Comparison of ENCODE assay signal across 8 mouse cellular contexts in genomic region chr5:24343977-24344436, GRCm38 (mm10). TPM values are rescaled to one million over a fixed set of nuclear protein-coding genes. Genes with fewer than 3 reads are reported as not detected.
A peak's percentile ranks its signal among the peaks of the same experiment; 100 is the strongest.
DNase-seq lines count a peak whose midpoint lies in the region; ATAC-seq and TF ChIP-seq lines count a peak whose summit lies in the region.

No protein-coding gene starts in this region.

- peaks cover 10% of the 10 kb centered on the region; the same call in 1 of the 2 replicates for H3K27me3 ChIP-seq in hindbrain, embryonic 12.5 days
- peaks cover 39% of the 10 kb centered on the region for H3K27me3 ChIP-seq in midbrain, embryonic 10.5 days (ENCODE audit: low read depth, poor library complexity, severe bottlenecking)

- intact Hi-C loops in left cerebral cortex, adult 2 months (cut with DNase I) = no loop called here

- ATAC-seq in hindbrain, embryonic 12.5 days (ENCODE audit: low FRiP score) = peak; percentile 68

- H3K4me3 ChIP-seq in hindbrain, embryonic 12.5 days = no peak overlapping the region
- peak overlapping the region; percentile 36 for H3K4me3 ChIP-seq in midbrain, embryonic 10.5 days
- H3K4me3 ChIP-seq in left cerebral cortex, adult 2 months = no peak overlapping the region

- no peak for TF ChIP-seq CTCF in left cerebral cortex, adult 2 months (IDR thresholded peaks at IDR 0.05)

- 3% methylated on average over 2 of the region's 2 CpGs for WGBS in hindbrain, embryonic 12.5 days
- 4% methylated on average over 2 of the region's 2 CpGs for WGBS in midbrain, embryonic 10.5 days

- no peaks in the 10 kb centered on the region for H3K9me3 ChIP-seq in hindbrain, embryonic 12.5 days (replicated peaks)
- H3K9me3 ChIP-seq in midbrain, embryonic 10.5 days (replicated peaks) = no peaks in the 10 kb centered on the region

- peaks cover 64% of the 10 kb centered on the region for H3K4me1 ChIP-seq in hindbrain, embryonic 12.5 days
- peaks cover 71% of the 10 kb centered on the region for H3K4me1 ChIP-seq in midbrain, embryonic 10.5 days

- peak overlapping the region; percentile 26 for H3K4me2 ChIP-seq in hindbrain, embryonic 12.5 days (replicated peaks)

- peak; percentile 64 for DNase-seq in testis, postnatal 10 days (ENCODE audit: low spot score)
- DNase-seq in testis, postnatal 14 days (ENCODE audit: low spot score) = no peak
- peak; percentile 87 for DNase-seq in midbrain, embryonic 10.5 days (ENCODE audit: low spot score)
- peak; percentile 65 for DNase-seq in thymus, postnatal 25 days
- DNase-seq in frontal cortex, adult 2 months (ENCODE audit: extremely low spot score in 1 of 2, low spot score in 1 of 2) = no peak
- no peak for DNase-seq in frontal cortex, postnatal 14 days (ENCODE audit: low spot score in 2 of 2)
- no peak for DNase-seq in left cerebral cortex, adult 2 months (ENCODE audit: extremely low spot score in 1 of 2, low spot score in 2 of 2)

- no peaks in the 10 kb centered on the region for H3K36me3 ChIP-seq in hindbrain, embryonic 12.5 days
- peaks cover 9% of the 10 kb centered on the region; the same call in 1 of the 2 replicates for H3K36me3 ChIP-seq in midbrain, embryonic 10.5 days

- peak overlapping the region; percentile 97 for H3K27ac ChIP-seq in hindbrain, embryonic 12.5 days
- H3K27ac ChIP-seq in midbrain, embryonic 10.5 days (replicated peaks) = peak overlapping the region; percentile 95
- H3K27ac ChIP-seq in left cerebral cortex, adult 2 months = no peak overlapping the region

- peak overlapping the region; percentile 45 for H3K9ac ChIP-seq in hindbrain, embryonic 12.5 days

RNA-seq across cellular contexts. Expression of gene Kcnh2, which starts 7.4 kb away (rescaled TPM):
- 14.6 and 17.4 TPM in 2 replicates for polyA plus RNA-seq in hindbrain, embryonic 12.5 days (2016; fragmentation: Nextera tagmentation; extraction: Ambion mirVana)
- 27.1 and 35.3 TPM in 2 replicates for polyA plus RNA-seq in midbrain, embryonic 10.5 days (2016; fragmentation: Nextera tagmentation; extraction: Ambion mirVana)
- polyA plus RNA-seq in frontal cortex, adult 2 months (2012; rRNA removed) = 65.0 and 65.8 TPM in 2 replicates
- total RNA-seq in left cerebral cortex, adult 2 months (2021) = 10 to 100 TPM; 28.6 to 32.8 TPM

RNA-seq across cellular contexts. Expression of gene Nos3, which starts 20.6 kb away (rescaled TPM):
- 8.8 and 9.0 TPM in 2 replicates for polyA plus RNA-seq in hindbrain, embryonic 12.5 days (2016; fragmentation: Nextera tagmentation; extraction: Ambion mirVana)
- 7.9 and 9.3 TPM in 2 replicates for polyA plus RNA-seq in midbrain, embryonic 10.5 days (2016; fragmentation: Nextera tagmentation; extraction: Ambion mirVana)
- polyA plus RNA-seq in frontal cortex, adult 2 months (2012; rRNA removed) = 10.1 and 10.7 TPM in 2 replicates
- 1 to 10 TPM; 8.8 to 9.3 TPM for total RNA-seq in left cerebral cortex, adult 2 months (2021)

RNA-seq across cellular contexts. Expression of gene Atg9b, which starts 47.9 kb away (rescaled TPM):
- 0.35 and 0.46 TPM in 2 replicates for polyA plus RNA-seq in hindbrain, embryonic 12.5 days (2016; fragmentation: Nextera tagmentation; extraction: Ambion mirVana)
- polyA plus RNA-seq in midbrain, embryonic 10.5 days (2016; fragmentation: Nextera tagmentation; extraction: Ambion mirVana) = 0.31 and 0.72 TPM in 2 replicates
- 3.0 and 4.7 TPM in 2 replicates for polyA plus RNA-seq in frontal cortex, adult 2 months (2012; rRNA removed)
- total RNA-seq in left cerebral cortex, adult 2 months (2021) = 1 to 10 TPM; 4.0 to 4.2 TPM

RNA-seq across cellular contexts. Expression of gene Abcb8, which starts 49.5 kb away (rescaled TPM):
- 38.7 and 43.5 TPM in 2 replicates for polyA plus RNA-seq in hindbrain, embryonic 12.5 days (2016; fragmentation: Nextera tagmentation; extraction: Ambion mirVana)
- 62.9 and 64.6 TPM in 2 replicates for polyA plus RNA-seq in midbrain, embryonic 10.5 days (2016; fragmentation: Nextera tagmentation; extraction: Ambion mirVana)
- polyA plus RNA-seq in frontal cortex, adult 2 months (2012; rRNA removed) = 49.5 and 53.9 TPM in 2 replicates
- total RNA-seq in left cerebral cortex, adult 2 months (2021) = 10 to 100 TPM; 45.3 to 54.9 TPM

Comparison
In these comparisons a context has a peak if more than half of its experiments do, and no peak if none do; other contexts are left out.
1. DNase-seq: peak in testis, postnatal 10 days (single experiment), midbrain, embryonic 10.5 days (single experiment) and thymus, postnatal 25 days (single experiment); none in testis, postnatal 14 days (single experiment), frontal cortex, adult 2 months (0 of 2), frontal cortex, postnatal 14 days (0 of 2) and left cerebral cortex, adult 2 months (0 of 2).